Mouse (Mus musculus) Patski (cell line): ENCODE data around the gene Emsy. TPM values are rescaled to one million over a fixed set of nuclear protein-coding genes. Genes with fewer than 3 reads are reported as not detected.

Experiments used
- ATAC-seq: fragments of 100-300 bp; one replicate; pipeline ENCODE4 v1.8.0; 2021
- CTCF ChIA-PET: fragments of 350-600 bp; sonication (Branson Sonifier 250); formaldehyde crosslinking; loops from one replicate; lab custom pipeline; 2022; ENCODE audit warnings: inconsistent platforms; lab: Charles Lee
- POLR2A ChIA-PET: fragments of 350-600 bp; sonication (Branson Sonifier 250); formaldehyde crosslinking; loops from one replicate; lab custom pipeline; 2022; ENCODE audit warnings: antibody characterized with exemption, inconsistent platforms; lab: Charles Lee
- DNase-seq: peaks from one replicate; pipeline ENCODE4 v3.0.0-alpha.2; 2011; ENCODE audit warnings: low read depth, low spot score
- H3K27me3 ChIP-seq: fragments of 371-371 bp; one replicate; pipeline ENCODE4 v1.5.1; 2021
- CTCF ChIP-seq: fragments of 100-300 bp; IDR thresholded peaks from one replicate; pipeline ENCODE4 v1.5.1; 2021
- in situ Hi-C: fragments of 300-500 bp; cut with MboI; formaldehyde crosslinking; loops from 3 replicates; pipeline ENCODE4 v1.11.1; 2018; ENCODE audit warnings: low pct_unique_long_range_greater_than_20kb, mixed read lengths
- polyA plus RNA-seq: library from polyadenylated mRNA; unstranded; gene quantifications from one replicate; pipeline ENCODE4 v1.2.3, GENCODE M21; 2021

The Emsy gene
- polyA plus RNA-seq, 1 experiment from 2014 or later, result 30.3 TPM

- no peaks in the 10 kb centered on the region for H3K27me3 ChIP-seq
- DNase-seq (no peak), ATAC-seq (no peak)
- CTCF ChIA-PET, result interaction anchor here (1.1 to 2.0 kb wide), 3 partner anchors 14 to 90 kb away, joined by 3 to 5 read pairs (median 4); no protein-coding TSS in a partner anchor
- no peak for TF ChIP-seq CTCF
- POLR2A ChIA-PET, result interaction anchor here (0.6 to 1.4 kb wide), 3 partner anchors 9 to 89 kb away, joined by 3 to 4 read pairs (median 3); no protein-coding TSS in a partner anchor
- in situ Hi-C loops, result no loop called here
Observed at GRCm38 (mm10) chr7:98570824-98571505, 85.6 kb downstream of the Emsy start.

- ATAC-seq (no peak), DNase-seq (no peak)
- TF ChIP-seq CTCF, result no peak
- POLR2A ChIA-PET, result no interaction called here
- in situ Hi-C loops, result no loop called here
- no peaks in the 10 kb centered on the region for H3K27me3 ChIP-seq
- CTCF ChIA-PET, result no interaction called here
Observed at GRCm38 (mm10) chr7:98567056-98567455, 89.5 kb downstream of the Emsy start.

DNA sequence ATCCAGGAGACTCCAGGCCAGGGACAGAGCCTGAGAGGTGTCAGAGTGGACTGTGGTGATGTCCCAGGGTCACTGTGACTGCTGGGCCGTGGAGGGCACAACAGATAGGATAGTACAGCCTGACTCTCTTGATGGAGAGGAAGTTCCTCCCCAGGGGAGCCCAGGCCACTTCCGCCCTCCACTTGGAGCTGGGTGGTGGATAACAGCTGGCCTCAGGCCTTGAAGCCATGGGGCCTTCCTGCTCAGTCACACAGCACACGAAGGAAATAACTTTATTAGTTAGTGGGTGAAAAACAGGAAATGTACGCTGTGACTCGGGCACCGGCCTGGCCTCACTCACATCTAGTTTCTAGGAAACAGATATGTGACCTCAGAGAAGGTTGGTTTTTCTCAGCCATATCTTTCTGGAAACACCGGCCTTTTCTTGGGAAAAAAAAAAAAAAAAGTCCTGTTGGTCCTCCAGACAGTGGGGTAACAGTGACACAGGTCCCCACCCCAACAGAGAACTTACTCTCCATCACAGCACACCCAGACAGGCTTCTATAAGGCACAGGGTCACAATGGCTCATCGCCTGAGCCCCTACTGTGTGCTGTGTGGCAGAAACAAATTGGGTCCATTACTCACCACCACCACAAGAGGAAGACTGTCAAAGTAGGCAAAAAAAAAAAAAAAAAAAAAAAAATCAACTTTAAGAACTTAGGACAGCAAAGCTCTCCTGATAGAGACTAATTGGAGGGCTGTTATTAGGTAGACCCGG, 91.8 kb downstream of the Emsy start:
- POLR2A ChIA-PET, result interaction anchor here (0.7 kb wide), 1 partner anchor 17 kb away, joined by 3 read pairs; no protein-coding TSS in a partner anchor
- in situ Hi-C loops, result no loop called here
- CTCF ChIA-PET, result interaction anchor here (1.2 to 1.6 kb wide), 2 partner anchors 10 to 23 kb away, joined by 3 to 5 read pairs; no protein-coding TSS in a partner anchor
- ATAC-seq (no peak), DNase-seq (no peak)
- H3K27me3 ChIP-seq, result no peaks in the 10 kb centered on the region
- no peak for TF ChIP-seq CTCF

- H3K27me3 ChIP-seq, result no peaks in the 10 kb centered on the region
- ATAC-seq (no peak), DNase-seq (no peak)
- ChIA-PET CTCF (interaction anchor here (1.2 kb wide), 1 partner anchor 24 kb away, joined by 3 read pairs; no protein-coding TSS in a partner anchor), POLR2A (no interaction called here)
- in situ Hi-C loops, result no loop called here
- no peak for TF ChIP-seq CTCF
Observed at GRCm38 (mm10) chr7:98563991-98564390, 92.6 kb downstream of the Emsy start.

GRCm38 (mm10) chr7:98562966-98563365, 93.6 kb downstream of the Emsy start:
- H3K27me3 ChIP-seq, result no peaks in the 10 kb centered on the region
- ChIA-PET CTCF (no interaction called here), POLR2A (no interaction called here)
- no peak for DNase-seq
- TF ChIP-seq CTCF, result no peak
- no peak for ATAC-seq
- in situ Hi-C loops, result no loop called here

DNA sequence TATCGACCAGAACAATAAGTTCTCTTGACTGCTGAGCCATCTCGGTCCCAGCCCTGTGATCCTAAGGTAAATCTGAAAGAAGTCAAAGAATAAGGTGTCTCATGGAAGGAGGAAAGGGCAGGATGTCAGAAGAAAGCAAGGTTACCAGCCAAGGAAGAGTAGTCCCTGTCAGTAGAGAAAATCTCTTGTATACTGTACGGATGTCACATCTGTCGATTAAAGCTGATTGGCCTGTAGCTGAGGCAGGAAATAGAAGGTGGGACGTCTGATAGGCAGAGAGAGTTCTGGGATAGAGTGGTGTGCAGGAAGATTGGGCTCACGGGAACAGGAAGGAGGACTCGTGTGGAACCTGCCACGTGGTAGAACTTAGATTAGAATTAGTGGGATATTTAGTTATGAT, 94.4 kb downstream of the Emsy start:
- POLR2A ChIA-PET, result interaction anchor here (1.1 kb wide), 1 partner anchor 21 kb away, joined by 3 read pairs; no protein-coding TSS in a partner anchor
- no peak for TF ChIP-seq CTCF
- in situ Hi-C loops, result no loop called here
- H3K27me3 ChIP-seq, result no peaks in the 10 kb centered on the region
- DNase-seq (no peak), ATAC-seq (no peak)
- CTCF ChIA-PET, result no interaction called here

- no peak for TF ChIP-seq CTCF
- ATAC-seq (no peak), DNase-seq (no peak)
- in situ Hi-C loops, result no loop called here
- no peaks in the 10 kb centered on the region for H3K27me3 ChIP-seq
- ChIA-PET CTCF (interaction anchor here (1.2 kb wide), 1 partner anchor 80 kb away, joined by 6 read pairs; no protein-coding TSS in a partner anchor), POLR2A (interaction anchor here (1.1 kb wide), 1 partner anchor 22 kb away, joined by 3 read pairs; no protein-coding TSS in a partner anchor)
Observed at GRCm38 (mm10) chr7:98561556-98562164, 94.9 kb downstream of the Emsy start.

DNA sequence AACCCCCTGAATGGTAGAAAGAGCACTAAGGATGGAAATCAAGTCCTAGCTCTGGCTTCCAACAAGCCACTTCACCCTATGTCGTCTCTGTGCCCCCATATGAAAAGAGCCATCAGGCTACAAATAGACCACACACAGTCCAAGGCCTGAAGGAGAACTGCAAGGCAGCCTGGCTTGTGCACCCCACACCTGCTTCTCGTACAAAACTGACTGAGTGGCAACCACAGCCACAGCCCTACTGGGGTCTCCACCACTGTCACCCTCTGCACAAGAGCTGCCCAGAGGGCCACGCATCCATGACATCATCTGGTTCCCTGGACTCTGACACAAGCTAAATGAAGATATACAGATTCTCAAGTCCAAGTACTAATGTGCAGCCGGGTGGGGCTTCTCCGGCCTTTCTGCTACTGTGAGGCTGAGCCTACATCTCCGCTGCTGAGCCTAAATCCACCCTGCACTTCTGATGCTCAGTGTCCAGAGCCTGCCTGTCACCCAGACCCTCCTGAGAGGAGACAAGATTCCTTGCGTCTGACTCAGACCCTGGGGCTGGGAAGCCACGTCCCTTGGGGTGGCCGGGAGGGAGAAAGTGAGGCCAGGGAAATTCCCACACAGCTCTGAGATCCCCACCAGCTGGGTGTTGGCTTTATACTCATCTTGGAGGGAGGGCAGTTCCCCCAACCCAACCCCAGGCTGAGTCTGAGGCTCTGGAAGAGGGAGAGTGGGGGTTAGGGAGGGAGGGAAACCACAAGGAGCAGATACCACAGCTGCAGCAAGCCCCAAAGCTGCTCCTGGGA, 98.3 kb downstream of the Emsy start:
- peak; percentile 86 for DNase-seq
- ChIA-PET CTCF (interaction anchor here (0.6 to 1.2 kb wide), 3 partner anchors 9 to 1704 kb away, joined by 3 read pairs; no protein-coding TSS in a partner anchor), POLR2A (interaction anchor here (0.6 kb wide), 2 partner anchors 29 to 306 kb away, joined by 3 to 5 read pairs; no protein-coding TSS in a partner anchor)
- in situ Hi-C loops, result no loop called here
- H3K27me3 ChIP-seq, result no peaks in the 10 kb centered on the region
- ATAC-seq, result peak; percentile 75
- no peak for TF ChIP-seq CTCF

DNA sequence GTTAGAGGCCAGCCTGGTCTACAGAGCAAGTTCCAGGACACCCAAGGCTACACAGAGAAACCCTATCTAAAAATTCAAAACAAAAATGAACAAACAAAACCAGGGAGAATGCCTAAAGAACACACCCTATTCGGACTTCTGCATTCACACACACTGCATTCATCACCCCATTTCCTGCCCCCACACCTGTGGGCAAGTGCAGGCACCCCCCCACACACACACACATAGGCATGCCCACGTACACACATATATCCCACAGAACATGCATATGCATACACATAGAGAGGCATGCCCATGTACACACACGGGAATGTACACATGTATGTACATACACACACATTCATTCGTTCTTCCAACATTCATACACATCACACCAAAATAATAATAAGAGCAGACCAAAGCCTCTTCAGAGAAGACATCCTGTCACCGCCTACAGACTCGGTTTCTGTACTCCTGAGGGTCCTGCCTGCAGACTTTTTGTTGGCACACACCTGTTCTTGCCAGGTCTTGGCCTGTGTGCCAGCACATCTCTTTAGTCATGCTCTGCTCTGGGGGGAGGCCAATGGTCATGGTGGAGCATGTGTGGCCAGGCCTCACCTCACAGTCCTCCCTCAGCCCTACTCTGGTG, 99.7 kb downstream of the Emsy start:
- DNase-seq (no peak), ATAC-seq (no peak)
- in situ Hi-C loops, result no loop called here
- no peak for TF ChIP-seq CTCF
- H3K27me3 ChIP-seq, result no peaks in the 10 kb centered on the region
- ChIA-PET CTCF (interaction anchor here (0.8 to 1.0 kb wide), 2 partner anchors 40 to 75 kb away, joined by 3 read pairs; no protein-coding TSS in a partner anchor), POLR2A (interaction anchor here (0.6 kb wide), 1 partner anchor 395 kb away, joined by 3 read pairs; no protein-coding TSS in a partner anchor)
